Mouse (Mus musculus) midbrain, embryonic 15.5 days (tissue): Measurements from ENCODE around the gene Gm20388. TPM values are rescaled to one million over a fixed set of nuclear protein-coding genes. Genes with fewer than 3 reads are reported as not detected.

Experiments
- ATAC-seq: fragments of 200-750 bp; cut with Nextera tagmentation; replicated peaks from 2 replicates; pipeline ENCODE4 v1.8.0; 2017; ENCODE audit warnings: moderate TSS enrichment
- H3K27ac ChIP-seq: fragments of 300-500 bp; sonication (generic); 2 replicates; pipeline ENCODE4 v1.5.1; 2015; ENCODE audit warnings: mild to moderate bottlenecking, inconsistent platforms
- H3K27me3 ChIP-seq: fragments of 300-500 bp; sonication (generic); replicated peaks from 2 replicates; pipeline ENCODE4 v1.6.1; 2015; ENCODE audit warnings: inconsistent platforms
- H3K36me3 ChIP-seq: fragments of 300-500 bp; sonication (generic); replicated peaks from 2 replicates; pipeline ENCODE4 v1.6.1; 2015; ENCODE audit warnings: inconsistent platforms
- H3K4me1 ChIP-seq: fragments of 300-500 bp; sonication (generic); 2 replicates; pipeline ENCODE4 v1.6.1; 2015; ENCODE audit warnings: inconsistent platforms
- H3K4me2 ChIP-seq: fragments of 300-500 bp; sonication (generic); 2 replicates; pipeline ENCODE4 v1.6.1; 2015; ENCODE audit warnings: inconsistent platforms, mild to moderate bottlenecking, moderate library complexity
- H3K4me3 ChIP-seq: fragments of 300-500 bp; sonication (generic); 2 replicates; pipeline ENCODE4 v1.5.1; 2015; ENCODE audit warnings: mild to moderate bottlenecking, inconsistent platforms
- H3K9ac ChIP-seq: fragments of 300-500 bp; sonication (generic); 2 replicates; pipeline ENCODE4 v1.6.1; 2015; ENCODE audit warnings: mild to moderate bottlenecking, inconsistent platforms
- H3K9me3 ChIP-seq: fragments of 300-500 bp; sonication (generic); 2 replicates; pipeline ENCODE4 v1.6.1; 2016; ENCODE audit warnings: inconsistent platforms
- WGBS: fragments of 180-500 bp; shearing (Covaris S2); methylation state at CpG from one replicate; pipeline ENCODE4 v1.1.7; 2015; ENCODE audit warnings: mixed read lengths; 5-methylcytosine and 5-hydroxymethylcytosine counted together
- polyA plus RNA-seq: library from polyadenylated mRNA; unstranded; fragments of >200 nt; fragmentation: Nextera tagmentation; extraction: Ambion mirVana; gene quantifications from 2 replicates; pipeline ENCODE4 v1.2.1, GENCODE M21; 2015

The Gm20388 gene
- polyA plus RNA-seq, 1 experiment from 2014 or later, result 5.6 TPM

GRCm38 (mm10) chr8:121334495-121335424 lies 1424.1 kb downstream of the Gm20388 start:
- no peak overlapping the region for H3K9ac ChIP-seq
- H3K4me2 ChIP-seq, result no peak overlapping the region
- H3K4me1 ChIP-seq, result 0 out of 2 replicates have a peak, but pooled peaks cover 3% of the 10 kb centered on the region
- ATAC-seq, result no peak; the same call in 1 of the 2 replicates
- H3K27ac ChIP-seq, result no peak overlapping the region
- H3K36me3 ChIP-seq, result no peaks in the 10 kb centered on the region
- WGBS, result 69% methylated on average over 33 of the region's 33 CpGs
- H3K4me3 ChIP-seq, result no peak overlapping the region
- H3K27me3 ChIP-seq, result no peaks in the 10 kb centered on the region
- no peaks in the 10 kb centered on the region for H3K9me3 ChIP-seq

GRCm38 (mm10) chr8:121335684-121336083 lies 1425.0 kb downstream of the Gm20388 start:
- no peak overlapping the region for H3K4me3 ChIP-seq
- no peak overlapping the region for H3K9ac ChIP-seq
- H3K9me3 ChIP-seq, result no peaks in the 10 kb centered on the region
- 0 out of 2 replicates have a peak, but pooled peaks cover 3% of the 10 kb centered on the region for H3K4me1 ChIP-seq
- no peak for ATAC-seq
- H3K27ac ChIP-seq, result no peak overlapping the region
- no peaks in the 10 kb centered on the region for H3K36me3 ChIP-seq
- 97% methylated on average over 7 of the region's 7 CpGs for WGBS
- H3K27me3 ChIP-seq, result no peaks in the 10 kb centered on the region
- no peak overlapping the region for H3K4me2 ChIP-seq

GRCm38 (mm10) chr8:121342931-121343330 lies 1432.3 kb downstream of the Gm20388 start:
- Histone ChIP-seq H3K27ac (no peak overlapping the region), H3K27me3 (no peaks in the 10 kb centered on the region), H3K9me3 (no peaks in the 10 kb centered on the region), H3K4me3 (no peak overlapping the region), H3K9ac (no peak overlapping the region), H3K4me2 (no peak overlapping the region), H3K4me1 (no peaks in the 10 kb centered on the region), H3K36me3 (no peaks in the 10 kb centered on the region)
- no peak for ATAC-seq
- 77% methylated on average over 13 of the region's 13 CpGs for WGBS

GRCm38 (mm10) chr8:121344486-121344885 lies 1433.8 kb downstream of the Gm20388 start:
- H3K27ac ChIP-seq, result no peak overlapping the region
- no peaks in the 10 kb centered on the region for H3K27me3 ChIP-seq
- H3K4me3 ChIP-seq, result no peak overlapping the region
- no peak overlapping the region for H3K4me2 ChIP-seq
- no peaks in the 10 kb centered on the region for H3K4me1 ChIP-seq
- WGBS, result 93% methylated on average over 9 of the region's 9 CpGs
- no peak for ATAC-seq
- H3K9ac ChIP-seq, result no peak overlapping the region
- H3K36me3 ChIP-seq, result no peaks in the 10 kb centered on the region
- no peaks in the 10 kb centered on the region for H3K9me3 ChIP-seq

- no peaks in the 10 kb centered on the region for H3K36me3 ChIP-seq
- ATAC-seq, result no peak
- no peaks in the 10 kb centered on the region for H3K27me3 ChIP-seq
- no peaks in the 10 kb centered on the region for H3K4me1 ChIP-seq
- H3K27ac ChIP-seq, result no peak overlapping the region
- H3K9ac ChIP-seq, result no peak overlapping the region
- no peak overlapping the region for H3K4me3 ChIP-seq
- no peaks in the 10 kb centered on the region for H3K9me3 ChIP-seq
- no peak overlapping the region for H3K4me2 ChIP-seq
- WGBS, result 83% methylated on average over 13 of the region's 13 CpGs
Observed at GRCm38 (mm10) chr8:121346175-121346574, 1435.5 kb downstream of the Gm20388 start.

- no peaks in the 10 kb centered on the region for H3K27me3 ChIP-seq
- ATAC-seq, result no peak
Observed at GRCm38 (mm10) chr8:121346862-121347261, 1436.2 kb downstream of the Gm20388 start.

GRCm38 (mm10) chr8:121348998-121349397 lies 1438.4 kb downstream of the Gm20388 start:
- H3K9ac ChIP-seq, result no peak overlapping the region
- H3K4me1 ChIP-seq, result no peaks in the 10 kb centered on the region
- no peaks in the 10 kb centered on the region for H3K36me3 ChIP-seq
- no peak overlapping the region for H3K4me2 ChIP-seq
- ATAC-seq, result no peak
- H3K27ac ChIP-seq, result no peak overlapping the region
- 46% methylated on average over 4 of the region's 4 CpGs for WGBS
- no peak overlapping the region for H3K4me3 ChIP-seq
- no peaks in the 10 kb centered on the region for H3K27me3 ChIP-seq
- H3K9me3 ChIP-seq, result no peaks in the 10 kb centered on the region

More at GRCm38 (mm10) chr8:121346862-121347261, 1436.2 kb downstream of the Gm20388 start:
- no peak overlapping the region for H3K4me3 ChIP-seq
- H3K9me3 ChIP-seq, result no peaks in the 10 kb centered on the region
- no peak overlapping the region for H3K4me2 ChIP-seq
- no peaks in the 10 kb centered on the region for H3K36me3 ChIP-seq
- no peak overlapping the region for H3K27ac ChIP-seq
- H3K9ac ChIP-seq, result no peak overlapping the region
- 78% methylated on average over 9 of the region's 9 CpGs for WGBS
- H3K4me1 ChIP-seq, result no peaks in the 10 kb centered on the region

GRCm38 (mm10) chr8:121350803-121351202 lies 1440.2 kb downstream of the Gm20388 start:
- Histone ChIP-seq H3K27ac (no peak overlapping the region), H3K27me3 (no peaks in the 10 kb centered on the region), H3K36me3 (no peaks in the 10 kb centered on the region), H3K9ac (no peak overlapping the region), H3K9me3 (no peaks in the 10 kb centered on the region), H3K4me3 (no peak overlapping the region), H3K4me1 (no peaks in the 10 kb centered on the region), H3K4me2 (no peak overlapping the region)
- ATAC-seq, result no peak
- WGBS, result 82% methylated on average over 9 of the region's 9 CpGs

GRCm38 (mm10) chr8:121354844-121355243 lies 1444.2 kb downstream of the Gm20388 start:
- no peaks in the 10 kb centered on the region for H3K9me3 ChIP-seq
- ATAC-seq, result no peak
- peaks cover 9% of the 10 kb centered on the region for H3K4me1 ChIP-seq
- no peak overlapping the region for H3K27ac ChIP-seq
- WGBS, result 88% methylated on average over 10 of the region's 10 CpGs
- no peak overlapping the region for H3K9ac ChIP-seq
- H3K27me3 ChIP-seq, result no peaks in the 10 kb centered on the region
- H3K4me3 ChIP-seq, result no peak overlapping the region
- no peaks in the 10 kb centered on the region for H3K36me3 ChIP-seq
- no peak overlapping the region for H3K4me2 ChIP-seq

- WGBS, result 88% methylated on average over 4 of the region's 4 CpGs
- H3K4me2 ChIP-seq, result no peak overlapping the region
- no peaks in the 10 kb centered on the region for H3K36me3 ChIP-seq
Observed at GRCm38 (mm10) chr8:121357451-121357850, 1446.8 kb downstream of the Gm20388 start.

GRCm38 (mm10) chr8:121358609-121359008 lies 1448.0 kb downstream of the Gm20388 start:
- no peak overlapping the region for H3K9ac ChIP-seq
- no peak overlapping the region for H3K4me2 ChIP-seq
- H3K27me3 ChIP-seq, result no peaks in the 10 kb centered on the region
- no peak overlapping the region for H3K4me3 ChIP-seq
- peaks cover 9% of the 10 kb centered on the region for H3K4me1 ChIP-seq
- WGBS, result 69% methylated on average over 4 of the region's 4 CpGs
- ATAC-seq, result no peak
- H3K36me3 ChIP-seq, result no peaks in the 10 kb centered on the region
- H3K9me3 ChIP-seq, result no peaks in the 10 kb centered on the region
- H3K27ac ChIP-seq, result 0 out of 2 replicates have a peak overlapping the region, but pooled peaks have one; percentile 11

More at GRCm38 (mm10) chr8:121357451-121357850, 1446.8 kb downstream of the Gm20388 start:
- Histone ChIP-seq H3K27ac (no peak overlapping the region), H3K9me3 (no peaks in the 10 kb centered on the region), H3K4me1 (peaks cover 9% of the 10 kb centered on the region), H3K9ac (no peak overlapping the region), H3K4me3 (no peak overlapping the region), H3K27me3 (no peaks in the 10 kb centered on the region)
- no peak for ATAC-seq

- Histone ChIP-seq H3K27me3 (no peaks in the 10 kb centered on the region), H3K9me3 (no peaks in the 10 kb centered on the region), H3K4me3 (no peak overlapping the region), H3K36me3 (no peaks in the 10 kb centered on the region), H3K4me1 (peaks cover 9% of the 10 kb centered on the region), H3K4me2 (no peak overlapping the region), H3K27ac (0 out of 2 replicates have a peak overlapping the region, but pooled peaks have one; percentile 11), H3K9ac (no peak overlapping the region)
- WGBS, result 22% methylated on average over 20 of the region's 20 CpGs
- ATAC-seq, result no peak
Observed at GRCm38 (mm10) chr8:121359131-121359981, 1448.7 kb downstream of the Gm20388 start.
